Comparison of ENCODE assay signal across 8 mouse cellular contexts in the genomic region with DNA sequence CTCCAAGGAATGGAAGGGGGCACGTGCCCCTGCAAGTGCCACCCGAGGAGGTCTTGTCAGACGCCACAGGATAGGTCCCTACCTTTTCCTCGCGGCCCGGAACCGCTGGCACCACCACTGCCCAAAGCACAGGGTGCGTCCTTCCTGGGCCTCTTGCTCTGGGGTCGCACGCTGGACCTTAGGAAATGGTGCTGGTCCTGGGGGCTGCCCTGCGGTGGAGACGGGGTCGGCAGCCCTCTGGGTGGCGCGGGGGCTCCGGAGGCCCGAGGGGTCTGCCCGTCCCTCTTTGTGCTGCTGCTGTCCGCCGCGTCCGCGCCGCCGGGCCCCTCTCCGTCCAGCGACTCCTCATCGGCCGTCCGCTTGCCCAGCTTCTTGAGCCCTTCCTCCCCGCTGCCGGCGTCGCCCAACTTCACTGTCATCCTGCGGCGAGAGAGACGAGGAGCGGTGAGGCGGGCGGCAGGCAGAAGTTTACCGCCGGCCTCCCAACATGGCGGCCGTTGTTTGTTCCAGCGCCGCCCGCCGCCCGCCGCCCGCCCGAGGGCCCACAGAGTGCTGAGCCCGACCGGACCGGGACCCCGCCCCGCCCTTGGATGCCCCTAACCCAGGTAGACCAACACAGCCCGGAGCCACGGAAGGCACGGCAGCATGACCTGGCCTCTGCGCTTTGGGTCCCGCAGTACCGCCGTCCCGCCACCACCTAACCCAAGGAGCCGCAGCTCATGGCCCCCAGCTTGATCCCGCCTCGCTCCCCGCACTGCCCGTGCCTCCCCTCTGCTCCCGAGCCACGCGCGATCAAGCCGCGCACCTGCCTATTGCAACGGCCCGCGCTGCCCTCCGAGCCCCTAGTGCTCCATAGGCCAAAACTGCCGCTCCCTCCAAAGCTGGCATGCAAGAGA. TPM values are rescaled to one million over a fixed set of nuclear protein-coding genes. Genes with fewer than 3 reads are reported as not detected.
A peak's percentile ranks its signal among the peaks of the same experiment; 100 is the strongest.
DNase-seq lines count a peak whose midpoint lies in the region; ATAC-seq and TF ChIP-seq lines count a peak whose summit lies in the region.

No protein-coding gene starts in this region.

- peak overlapping the region; percentile 53 for H3K27ac ChIP-seq in left cerebral cortex, adult 2 months
- H3K27ac ChIP-seq in intestine, embryonic 14.5 days (ENCODE audit: low read depth) = peak overlapping the region; percentile 78
- H3K27ac ChIP-seq in liver, postnatal 0 days (ENCODE audit: low read depth) = peak overlapping the region; percentile 91
- peak overlapping the region; percentile 76 for H3K27ac ChIP-seq in neural tube, embryonic 13.5 days (replicated peaks)

- ATAC-seq in intestine, embryonic 14.5 days (replicated peaks; ENCODE audit: low FRiP score, low TSS enrichment, low read depth) = 0 out of 2 replicates have a peak, but pooled peaks have one; percentile 10
- ATAC-seq in liver, postnatal 0 days = no peak
- no peak for ATAC-seq in neural tube, embryonic 13.5 days (ENCODE audit: low read depth)

- intact Hi-C loops in left cerebral cortex, adult 2 months (cut with DNase I) = no loop called here
- intact Hi-C loops in gastrocnemius, postnatal 14 days (cut with DNase I; ENCODE audit: low total_unique reads) = no loop called here

- H3K4me2 ChIP-seq in intestine, embryonic 14.5 days (ENCODE audit: low read length) = peak overlapping the region; percentile 61
- H3K4me2 ChIP-seq in liver, postnatal 0 days (ENCODE audit: low read depth, low read length) = peak overlapping the region; percentile 98
- H3K4me2 ChIP-seq in neural tube, embryonic 13.5 days = peak overlapping the region; percentile 99

- H3K9me3 ChIP-seq in intestine, embryonic 14.5 days (ENCODE audit: control insufficient read depth, low read length) = no peaks in the 10 kb centered on the region
- no peaks in the 10 kb centered on the region for H3K9me3 ChIP-seq in liver, postnatal 0 days (ENCODE audit: low read length)
- H3K9me3 ChIP-seq in neural tube, embryonic 13.5 days = no peaks in the 10 kb centered on the region

- under 1% methylated on average over 61 of the region's 81 CpGs for WGBS in intestine, embryonic 14.5 days
- 1% methylated on average over 76 of the region's 81 CpGs for WGBS in liver, postnatal 0 days (ENCODE audit: insufficient replicate concordance)
- under 1% methylated on average over 81 of the region's 81 CpGs for WGBS in neural tube, embryonic 13.5 days

- H3K27me3 ChIP-seq in intestine, embryonic 14.5 days (replicated peaks; ENCODE audit: control insufficient read depth, insufficient read depth, low read length) = no peaks in the 10 kb centered on the region
- no peaks in the 10 kb centered on the region for H3K27me3 ChIP-seq in liver, postnatal 0 days (ENCODE audit: insufficient read depth, low read length)
- H3K27me3 ChIP-seq in neural tube, embryonic 13.5 days = no peaks in the 10 kb centered on the region

- no peak for TF ChIP-seq CTCF in left cerebral cortex, adult 2 months (IDR thresholded peaks at IDR 0.05)
- no peak for TF ChIP-seq CTCF in liver, postnatal 0 days (IDR thresholded peaks at IDR 0.05; ENCODE audit: low read depth)

- TF ChIP-seq EP300 in liver, postnatal 0 days (IDR thresholded peaks at IDR 0.05; ENCODE audit: low read depth) = no peak

- H3K9ac ChIP-seq in intestine, embryonic 14.5 days (ENCODE audit: low read length) = peak overlapping the region; percentile 95
- H3K9ac ChIP-seq in liver, postnatal 0 days (replicated peaks) = peak overlapping the region; percentile 96
- peak overlapping the region; percentile 96 for H3K9ac ChIP-seq in neural tube, embryonic 13.5 days

- H3K4me1 ChIP-seq in intestine, embryonic 14.5 days (replicated peaks; ENCODE audit: control insufficient read depth, insufficient read depth, low read length) = peaks cover 14% of the 10 kb centered on the region
- H3K4me1 ChIP-seq in liver, postnatal 0 days (ENCODE audit: insufficient read depth) = peaks cover 19% of the 10 kb centered on the region
- peaks cover 50% of the 10 kb centered on the region for H3K4me1 ChIP-seq in neural tube, embryonic 13.5 days (replicated peaks)

- DNase-seq in left cerebral cortex, adult 2 months (ENCODE audit: extremely low spot score in 1 of 2, low spot score in 2 of 2) = peak in 1 of 2 experiments; percentile 13
- no peak for DNase-seq in left cerebral cortex, adult 9 months (ENCODE audit: low spot score in 2 of 2)
- DNase-seq in cerebellum, postnatal 10 days = peak; percentile 28 to 30
- DNase-seq in gastrocnemius, postnatal 14 days = peak; percentile 28
- DNase-seq in intestine, embryonic 14.5 days (ENCODE audit: low spot score) = peak; percentile 76
- DNase-seq in liver, postnatal 0 days = peak; percentile 64
- DNase-seq in thymus, postnatal 10 days (ENCODE audit: low spot score in 2 of 2) = peak; percentile 24 to 34

- peaks cover 35% of the 10 kb centered on the region for H3K36me3 ChIP-seq in intestine, embryonic 14.5 days (ENCODE audit: control insufficient read depth, insufficient read depth, low read length)
- H3K36me3 ChIP-seq in liver, postnatal 0 days (replicated peaks; ENCODE audit: insufficient read depth, low read length) = peaks cover 36% of the 10 kb centered on the region
- H3K36me3 ChIP-seq in neural tube, embryonic 13.5 days = peaks cover 31% of the 10 kb centered on the region

- H3K4me3 ChIP-seq in left cerebral cortex, adult 2 months = peak overlapping the region; percentile 94
- peak overlapping the region; percentile 100 for H3K4me3 ChIP-seq in intestine, embryonic 14.5 days (ENCODE audit: low read depth, low read length)
- peak overlapping the region; percentile 82 for H3K4me3 ChIP-seq in liver, postnatal 0 days (ENCODE audit: low read depth, low read length)
- peak overlapping the region; percentile 90 for H3K4me3 ChIP-seq in neural tube, embryonic 13.5 days

RNA-seq across cellular contexts. Expression of a gene that starts 1.7 kb away (rescaled TPM):
- total RNA-seq in left cerebral cortex, adult 2 months (2021) = 10 to 100 TPM; 31.9 to 33.9 TPM
- total RNA-seq in gastrocnemius, postnatal 14 days (2021) = 1 to 10 TPM; 7.1 to 7.3 TPM
- 7.1 and 8.8 TPM in 2 replicates for polyA plus RNA-seq in intestine, embryonic 14.5 days (2014; fragmentation: Nextera tagmentation; extraction: Ambion mirVana)
- polyA plus RNA-seq in liver, postnatal 0 days (2015; fragmentation: Nextera tagmentation; extraction: Ambion mirVana) = 1.4 and 1.8 TPM in 2 replicates
- 7.0 and 7.3 TPM in 2 replicates for polyA plus RNA-seq in neural tube, embryonic 13.5 days (2015; fragmentation: Nextera tagmentation; extraction: Ambion mirVana)

RNA-seq across cellular contexts. Expression of a gene that starts 2.0 kb away (rescaled TPM):
- 10 to 100 TPM; 17.9 to 21.0 TPM for total RNA-seq in left cerebral cortex, adult 2 months (2021)
- 1 to 10 TPM; 2.9 to 4.1 TPM for total RNA-seq in gastrocnemius, postnatal 14 days (2021)
- 16.3 and 16.9 TPM in 2 replicates for polyA plus RNA-seq in intestine, embryonic 14.5 days (2014; fragmentation: Nextera tagmentation; extraction: Ambion mirVana)
- polyA plus RNA-seq in liver, postnatal 0 days (2015; fragmentation: Nextera tagmentation; extraction: Ambion mirVana) = 36.9 and 42.7 TPM in 2 replicates
- 17.8 and 19.2 TPM in 2 replicates for polyA plus RNA-seq in neural tube, embryonic 13.5 days (2015; fragmentation: Nextera tagmentation; extraction: Ambion mirVana)

RNA-seq across cellular contexts. Expression of a gene that starts 53.4 kb away (rescaled TPM):
- total RNA-seq in left cerebral cortex, adult 2 months (2021) = 1 to 10 TPM; 5.3 to 6.9 TPM
- 10 to 100 TPM in 1 of 2 experiments, 1 to 10 TPM in 1; 8.2 to 13.3 TPM for total RNA-seq in gastrocnemius, postnatal 14 days (2021)
- polyA plus RNA-seq in intestine, embryonic 14.5 days (2014; fragmentation: Nextera tagmentation; extraction: Ambion mirVana) = 125 and 143 TPM in 2 replicates
- polyA plus RNA-seq in liver, postnatal 0 days (2015; fragmentation: Nextera tagmentation; extraction: Ambion mirVana) = 22.4 and 25.1 TPM in 2 replicates
- polyA plus RNA-seq in neural tube, embryonic 13.5 days (2015; fragmentation: Nextera tagmentation; extraction: Ambion mirVana) = 100 and 110 TPM in 2 replicates

Comparison
In these comparisons a context has a peak if more than half of its experiments do, and no peak if none do; other contexts are left out.
1. DNase-seq: peak in cerebellum, postnatal 10 days (2 of 2), gastrocnemius, postnatal 14 days (single experiment), intestine, embryonic 14.5 days (single experiment), liver, postnatal 0 days (single experiment) and thymus, postnatal 10 days (2 of 2); none in left cerebral cortex, adult 9 months (0 of 2).
2. Peak in every context shown above with its lines, with median percentiles within 50 percentile points of each other: H3K27ac ChIP-seq, H3K4me3 ChIP-seq, H3K4me2 ChIP-seq and H3K9ac ChIP-seq.